Mouse (Mus musculus) neural tube, embryonic 14.5 days (tissue): ENCODE data around the gene Snx29. TPM values are rescaled to one million over a fixed set of nuclear protein-coding genes. Genes with fewer than 3 reads are reported as not detected.

Experiments used
- ATAC-seq: fragments of 200-750 bp; cut with Nextera tagmentation; 2 replicates; pipeline ENCODE4 v1.8.0; 2017; ENCODE audit warnings: low read depth, mild to moderate bottlenecking, moderate TSS enrichment, moderate library complexity
- H3K27ac ChIP-seq: fragments of 300-500 bp; sonication (generic); 2 replicates; pipeline ENCODE4 v1.5.1; 2014; ENCODE audit warnings: low read depth, mild to moderate bottlenecking, control low read depth, low read length, moderate library complexity, mixed read lengths
- H3K27me3 ChIP-seq: fragments of 300-500 bp; sonication (generic); 2 replicates; pipeline ENCODE4 v1.6.1; 2014; ENCODE audit warnings: low read length; ENCODE audit not compliant: control insufficient read depth, insufficient read depth
- H3K36me3 ChIP-seq: fragments of 300-500 bp; sonication (generic); 2 replicates; pipeline ENCODE4 v1.6.1; 2014; ENCODE audit warnings: low read length, mixed read lengths; ENCODE audit not compliant: control insufficient read depth, insufficient read depth
- H3K4me1 ChIP-seq: fragments of 300-500 bp; sonication (generic); 2 replicates; pipeline ENCODE4 v1.6.1; 2014; ENCODE audit warnings: low read length; ENCODE audit not compliant: control insufficient read depth, insufficient read depth
- H3K4me2 ChIP-seq: fragments of 300-500 bp; sonication (generic); 2 replicates; pipeline ENCODE4 v1.6.1; 2014; ENCODE audit warnings: mild to moderate bottlenecking, low read depth, low read length, control low read depth
- H3K4me3 ChIP-seq: fragments of 300-500 bp; sonication (generic); 2 replicates; pipeline ENCODE4 v1.5.1; 2014; ENCODE audit warnings: low read depth, low read length, control low read depth, mixed read lengths
- H3K9ac ChIP-seq: fragments of 300-500 bp; sonication (generic); replicated peaks from 2 replicates; pipeline ENCODE4 v1.6.1; 2014; ENCODE audit warnings: low read depth, mild to moderate bottlenecking, control low read depth, low read length, mixed read lengths
- H3K9me3 ChIP-seq: fragments of 300-500 bp; sonication (generic); 2 replicates; pipeline ENCODE4 v1.6.1; 2016; ENCODE audit warnings: low read length; ENCODE audit not compliant: control insufficient read depth
- WGBS: fragments of 180-500 bp; shearing (Covaris S2); extraction: QIAGEN DNeasy Blood & Tissue Kit; methylation state at CpG from one replicate; pipeline ENCODE4 v1.1.7; 2014; 5-methylcytosine and 5-hydroxymethylcytosine counted together
- polyA plus RNA-seq: library from polyadenylated mRNA; unstranded; fragments of >200 nt; fragmentation: Nextera tagmentation; extraction: Ambion mirVana; gene quantifications from 2 replicates; pipeline ENCODE4 v1.2.1, GENCODE M21; 2014

Gene Snx29
- polyA plus RNA-seq, 1 experiment from 2014 or later: 21.5 TPM

DNA sequence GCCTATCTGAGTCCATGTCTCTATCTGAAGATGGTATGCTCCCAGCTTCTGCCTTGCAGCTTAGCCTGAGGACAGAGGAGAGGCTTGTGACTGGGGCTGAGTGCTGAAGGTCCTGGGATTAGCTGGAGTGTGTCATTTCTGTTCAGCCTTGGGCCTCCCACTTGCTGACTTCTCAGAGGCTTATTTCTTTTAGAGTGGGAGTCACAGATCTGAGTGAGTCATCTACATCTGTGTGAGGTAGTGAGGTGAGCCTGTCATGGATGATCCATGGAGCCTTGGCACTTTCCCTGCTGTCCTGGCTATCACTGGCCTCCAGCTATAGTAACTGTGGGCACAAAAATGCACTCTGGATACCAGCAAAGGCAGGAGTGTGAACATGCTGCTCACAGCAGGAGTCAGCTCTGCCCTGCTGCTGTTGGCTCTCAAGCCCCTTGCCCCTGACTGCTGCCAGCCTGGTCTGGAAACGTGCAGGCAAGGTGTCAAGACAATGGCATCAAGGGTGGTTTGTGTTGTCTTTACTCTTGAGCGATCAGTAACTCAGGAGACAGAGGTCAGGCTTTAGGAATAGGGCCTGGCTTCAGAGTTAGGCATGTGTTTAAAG is 390.7 kb downstream of the Snx29 start:
- Histone ChIP-seq H3K27ac (no peak overlapping the region), H3K9ac (no peak overlapping the region), H3K27me3 (no peaks in the 10 kb centered on the region), H3K36me3 (no peaks in the 10 kb centered on the region), H3K9me3 (no peaks in the 10 kb centered on the region), H3K4me3 (no peak overlapping the region), H3K4me2 (no peak overlapping the region), H3K4me1 (peaks cover 14% of the 10 kb centered on the region)
- no peak for ATAC-seq
- 42% methylated on average over 2 of the region's 2 CpGs for WGBS

GRCm38 (mm10) chr16:11716932-11717331 is 394.2 kb downstream of the Snx29 start:
- no peak overlapping the region for H3K4me2 ChIP-seq
- WGBS: 97% methylated on average over 1 of the region's 1 CpGs
- ATAC-seq: no peak
- H3K36me3 ChIP-seq: no peaks in the 10 kb centered on the region
- no peak overlapping the region for H3K27ac ChIP-seq
- no peaks in the 10 kb centered on the region for H3K9me3 ChIP-seq
- H3K27me3 ChIP-seq: no peaks in the 10 kb centered on the region
- no peak overlapping the region for H3K4me3 ChIP-seq
- H3K4me1 ChIP-seq: no peaks in the 10 kb centered on the region
- no peak overlapping the region for H3K9ac ChIP-seq

DNA sequence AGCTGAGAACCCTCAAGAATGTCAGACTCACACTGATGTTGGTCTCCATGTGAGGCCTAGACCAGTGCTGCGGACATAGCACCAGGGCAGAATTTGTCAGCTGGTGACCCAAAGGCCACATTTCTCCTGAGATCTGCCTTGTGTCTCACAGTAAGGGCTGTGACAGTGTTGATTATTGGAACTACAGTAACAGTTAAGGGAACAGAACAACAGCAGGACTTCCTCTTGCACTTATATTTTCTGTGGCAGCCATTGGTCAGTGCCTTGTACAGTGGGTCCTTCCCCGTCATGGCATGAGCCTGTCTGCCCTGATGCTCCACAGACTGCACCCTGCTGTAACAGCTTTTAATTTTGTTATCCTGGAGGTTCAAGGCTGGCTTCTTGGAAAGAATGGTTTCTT is 403.2 kb downstream of the Snx29 start:
- 91% methylated on average over 2 of the region's 2 CpGs for WGBS

DNA sequence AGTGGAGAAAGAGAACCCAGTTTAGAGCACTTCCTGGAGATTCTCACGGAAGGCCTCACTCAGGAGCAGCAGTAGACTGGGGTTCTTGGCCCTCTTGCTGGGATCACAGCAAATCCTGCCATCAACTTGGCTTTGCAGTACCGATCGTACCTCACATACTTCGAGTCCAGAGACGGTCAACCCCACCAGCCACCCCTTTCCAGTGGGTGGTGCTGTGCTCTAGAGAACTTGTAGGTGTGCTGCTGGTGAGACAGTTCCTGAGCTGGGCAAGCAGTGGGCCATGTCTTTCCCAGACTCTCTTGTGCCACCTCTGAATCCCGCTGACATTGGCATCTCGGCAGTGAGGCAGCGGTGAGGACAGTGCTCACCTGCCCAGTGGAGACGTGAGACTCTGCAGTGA is 404.6 kb downstream of the Snx29 start:
- H3K4me3 ChIP-seq: no peak overlapping the region
- no peak for ATAC-seq
- WGBS: 98% methylated on average over 9 of the region's 9 CpGs

More for the DNA sequence above, 403.2 kb downstream of the Snx29 start:
- no peak overlapping the region for H3K27ac ChIP-seq
- H3K27me3 ChIP-seq: no peaks in the 10 kb centered on the region
- H3K4me3 ChIP-seq: no peak overlapping the region
- H3K9ac ChIP-seq: no peak overlapping the region
- H3K36me3 ChIP-seq: no peaks in the 10 kb centered on the region
- no peak for ATAC-seq
- no peaks in the 10 kb centered on the region for H3K4me1 ChIP-seq
- no peak overlapping the region for H3K4me2 ChIP-seq
- no peaks in the 10 kb centered on the region for H3K9me3 ChIP-seq

DNA sequence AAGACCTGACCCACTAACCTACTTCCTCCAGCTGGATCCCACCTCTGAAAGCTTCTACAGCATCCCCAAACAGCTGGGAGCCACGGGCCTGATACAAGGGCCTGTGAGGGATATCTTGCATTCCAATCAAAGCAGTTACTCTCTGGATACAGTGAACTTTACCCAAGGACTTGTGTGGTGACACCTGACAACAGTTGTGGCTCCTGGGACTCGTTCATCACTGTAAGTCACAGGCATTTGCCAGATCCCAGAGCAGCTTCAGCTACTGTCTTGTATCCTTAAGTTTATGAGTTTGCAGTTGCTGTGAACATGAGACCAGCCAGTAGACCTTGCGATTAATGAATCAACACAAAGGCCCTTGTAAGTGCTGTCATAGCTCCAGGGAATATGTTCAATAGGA is 405.4 kb downstream of the Snx29 start:
- Histone ChIP-seq H3K27me3 (no peaks in the 10 kb centered on the region), H3K4me2 (no peak overlapping the region), H3K9ac (no peak overlapping the region), H3K9me3 (no peaks in the 10 kb centered on the region), H3K27ac (no peak overlapping the region), H3K4me3 (no peak overlapping the region), H3K4me1 (no peaks in the 10 kb centered on the region), H3K36me3 (no peaks in the 10 kb centered on the region)
- ATAC-seq: no peak
- 88% methylated on average over 3 of the region's 3 CpGs for WGBS

More for the DNA sequence above, 404.6 kb downstream of the Snx29 start:
- no peak overlapping the region for H3K9ac ChIP-seq
- no peaks in the 10 kb centered on the region for H3K4me1 ChIP-seq
- no peaks in the 10 kb centered on the region for H3K27me3 ChIP-seq
- no peaks in the 10 kb centered on the region for H3K36me3 ChIP-seq
- H3K4me2 ChIP-seq: no peak overlapping the region
- no peaks in the 10 kb centered on the region for H3K9me3 ChIP-seq
- H3K27ac ChIP-seq: no peak overlapping the region

DNA sequence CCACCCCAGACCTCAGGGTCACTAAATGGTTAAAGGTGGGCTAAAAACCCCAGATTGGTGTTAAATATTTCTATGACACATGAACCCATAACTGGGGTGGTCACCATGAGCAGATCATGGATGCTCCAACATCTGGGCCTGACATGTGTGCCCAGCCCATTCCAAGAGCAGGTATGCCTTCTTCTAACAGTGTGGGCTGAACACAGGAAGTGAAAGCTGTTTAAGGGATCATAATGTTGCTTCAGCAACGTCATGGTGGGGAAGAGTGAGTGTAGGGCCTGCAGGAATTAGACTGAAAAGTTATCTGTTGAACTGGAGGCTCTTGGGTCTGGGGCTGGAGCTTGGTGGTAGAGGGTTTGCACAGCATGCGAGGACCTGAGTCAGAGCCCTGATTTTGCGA is 405.9 kb downstream of the Snx29 start:
- no peak overlapping the region for H3K4me2 ChIP-seq
- no peak overlapping the region for H3K9ac ChIP-seq
- no peak for ATAC-seq
- WGBS: 77% methylated on average over 3 of the region's 3 CpGs
- no peaks in the 10 kb centered on the region for H3K9me3 ChIP-seq
- H3K4me1 ChIP-seq: no peaks in the 10 kb centered on the region
- H3K36me3 ChIP-seq: no peaks in the 10 kb centered on the region
- H3K27me3 ChIP-seq: no peaks in the 10 kb centered on the region
- no peak overlapping the region for H3K4me3 ChIP-seq
- H3K27ac ChIP-seq: no peak overlapping the region

DNA sequence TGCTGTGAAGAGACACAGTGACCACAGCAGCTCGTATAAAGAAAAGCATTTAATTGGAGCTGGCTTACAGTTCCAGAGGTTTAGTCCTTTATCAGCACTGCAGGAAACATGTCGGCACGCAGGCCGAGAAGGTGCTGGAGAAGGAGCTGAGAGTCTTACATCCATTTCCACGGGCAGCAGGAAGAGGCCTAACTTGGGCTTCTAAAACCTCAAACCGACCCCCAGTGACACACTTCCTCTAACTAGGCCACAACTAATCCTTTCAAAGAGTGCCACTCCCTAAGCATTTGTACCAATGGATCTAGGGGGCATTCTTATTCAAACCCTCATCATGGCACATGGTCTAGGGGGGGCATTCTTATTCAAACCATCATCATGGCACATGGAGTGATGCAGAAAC is 406.4 kb downstream of the Snx29 start:
- no peak for ATAC-seq
- Histone ChIP-seq H3K4me1 (no peaks in the 10 kb centered on the region), H3K9ac (no peak overlapping the region), H3K9me3 (no peaks in the 10 kb centered on the region), H3K4me3 (no peak overlapping the region), H3K27ac (no peak overlapping the region), H3K27me3 (no peaks in the 10 kb centered on the region), H3K36me3 (no peaks in the 10 kb centered on the region), H3K4me2 (no peak overlapping the region)
- 82% methylated on average over 6 of the region's 6 CpGs for WGBS

GRCm38 (mm10) chr16:11729815-11730214 is 407.1 kb downstream of the Snx29 start:
- no peaks in the 10 kb centered on the region for H3K36me3 ChIP-seq
- no peak overlapping the region for H3K4me3 ChIP-seq
- no peak for ATAC-seq
- H3K27me3 ChIP-seq: no peaks in the 10 kb centered on the region
- 94% methylated on average over 5 of the region's 5 CpGs for WGBS
- H3K4me2 ChIP-seq: no peak overlapping the region
- no peaks in the 10 kb centered on the region for H3K9me3 ChIP-seq
- H3K4me1 ChIP-seq: no peaks in the 10 kb centered on the region
- H3K9ac ChIP-seq: no peak overlapping the region
- H3K27ac ChIP-seq: no peak overlapping the region

DNA sequence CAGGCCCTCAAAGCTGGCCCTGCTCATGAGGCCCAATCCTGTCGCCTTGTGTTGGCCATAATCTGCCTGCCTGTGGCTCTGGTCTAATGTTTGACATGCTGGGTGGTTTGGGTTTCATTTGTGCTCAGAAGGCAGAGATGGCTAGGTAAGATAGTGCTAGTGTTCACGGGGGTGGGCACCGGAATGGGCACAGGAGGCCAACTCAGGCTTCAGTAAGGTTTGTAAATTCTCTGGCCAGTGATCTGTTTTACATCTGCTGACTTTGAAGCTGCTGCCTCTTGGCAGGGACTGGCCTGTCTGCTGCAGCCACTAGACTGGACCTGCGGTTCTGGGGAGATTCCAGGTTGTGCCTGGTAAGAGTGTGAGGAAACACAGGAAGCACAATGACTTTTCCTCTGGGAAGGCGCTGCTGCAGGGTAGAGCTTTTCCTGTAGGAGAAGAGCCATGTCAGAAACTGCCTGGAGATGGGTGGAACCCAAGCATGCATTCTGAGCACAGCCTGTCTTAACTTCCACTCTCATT is 408.4 kb downstream of the Snx29 start:
- WGBS: 91% methylated on average over 5 of the region's 5 CpGs

More for the DNA sequence above, 408.4 kb downstream of the Snx29 start:
- Histone ChIP-seq H3K4me3 (no peak overlapping the region), H3K4me1 (no peaks in the 10 kb centered on the region), H3K36me3 (no peaks in the 10 kb centered on the region), H3K4me2 (no peak overlapping the region), H3K27me3 (no peaks in the 10 kb centered on the region), H3K9ac (no peak overlapping the region), H3K9me3 (no peaks in the 10 kb centered on the region), H3K27ac (no peak overlapping the region)
- ATAC-seq: no peak
